Mouse (Mus musculus) ZHBTc4 (cell line): ENCODE measurements around the gene Ggn.
"Not testable (repeated sequence)": the region's sequence is repeated elsewhere in the genome, so short reads cannot be mapped to it uniquely, and the experiment has no call there.

Experiments
- DNase-seq: peaks from one replicate; pipeline ENCODE4 v3.0.0-alpha.2; 2011; ENCODE audit warnings: low read depth, low spot score

Ggn gene

GRCm38 (mm10) chr7:29212199-29212765, 42.3 kb downstream of the Ggn start:
- peak; percentile 80 for DNase-seq

- DNase-seq = not testable (repeated sequence)
These were observed 43.0 kb downstream of the Ggn start for GRCm38 (mm10) chr7:29212775-29213560.

- DNase-seq = peak; percentile 99
These were observed 43.7 kb downstream of the Ggn start, which contains the start of gene Catsperg1 for GRCm38 (mm10) chr7:29213675-29214082. Gene Catsperg1 (minus strand): TSS chr7:29214035.

- peak; percentile 19 for DNase-seq
These were observed 44.2 kb downstream of the Ggn start for GRCm38 (mm10) chr7:29214236-29214635.

- peak; percentile 92 for DNase-seq
These were observed 44.8 kb downstream of the Ggn start for GRCm38 (mm10) chr7:29214846-29215245.
